Mouse (Mus musculus) neural tube, embryonic 14.5 days (tissue): Measurements from ENCODE around the gene Wt1. TPM values are rescaled to one million over a fixed set of nuclear protein-coding genes. Genes with fewer than 3 reads are reported as not detected.

ENCODE experiments used
- ATAC-seq: fragments of 200-750 bp; cut with Nextera tagmentation; 2 replicates; pipeline ENCODE4 v1.8.0; 2017; ENCODE audit warnings: low read depth, mild to moderate bottlenecking, moderate TSS enrichment, moderate library complexity
- H3K27ac ChIP-seq: fragments of 300-500 bp; sonication (generic); 2 replicates; pipeline ENCODE4 v1.5.1; 2014; ENCODE audit warnings: low read depth, mild to moderate bottlenecking, control low read depth, low read length, moderate library complexity, mixed read lengths
- H3K27me3 ChIP-seq: fragments of 300-500 bp; sonication (generic); 2 replicates; pipeline ENCODE4 v1.6.1; 2014; ENCODE audit warnings: low read length; ENCODE audit not compliant: control insufficient read depth, insufficient read depth
- H3K36me3 ChIP-seq: fragments of 300-500 bp; sonication (generic); 2 replicates; pipeline ENCODE4 v1.6.1; 2014; ENCODE audit warnings: low read length, mixed read lengths; ENCODE audit not compliant: control insufficient read depth, insufficient read depth
- H3K4me1 ChIP-seq: fragments of 300-500 bp; sonication (generic); 2 replicates; pipeline ENCODE4 v1.6.1; 2014; ENCODE audit warnings: low read length; ENCODE audit not compliant: control insufficient read depth, insufficient read depth
- H3K4me2 ChIP-seq: fragments of 300-500 bp; sonication (generic); 2 replicates; pipeline ENCODE4 v1.6.1; 2014; ENCODE audit warnings: mild to moderate bottlenecking, low read depth, low read length, control low read depth
- H3K4me3 ChIP-seq: fragments of 300-500 bp; sonication (generic); 2 replicates; pipeline ENCODE4 v1.5.1; 2014; ENCODE audit warnings: low read depth, low read length, control low read depth, mixed read lengths
- H3K9ac ChIP-seq: fragments of 300-500 bp; sonication (generic); replicated peaks from 2 replicates; pipeline ENCODE4 v1.6.1; 2014; ENCODE audit warnings: low read depth, mild to moderate bottlenecking, control low read depth, low read length, mixed read lengths
- H3K9me3 ChIP-seq: fragments of 300-500 bp; sonication (generic); 2 replicates; pipeline ENCODE4 v1.6.1; 2016; ENCODE audit warnings: low read length; ENCODE audit not compliant: control insufficient read depth
- WGBS: fragments of 180-500 bp; shearing (Covaris S2); extraction: QIAGEN DNeasy Blood & Tissue Kit; methylation state at CpG from one replicate; pipeline ENCODE4 v1.1.7; 2014; 5-methylcytosine and 5-hydroxymethylcytosine counted together
- polyA plus RNA-seq: library from polyadenylated mRNA; unstranded; fragments of >200 nt; fragmentation: Nextera tagmentation; extraction: Ambion mirVana; gene quantifications from 2 replicates; pipeline ENCODE4 v1.2.1, GENCODE M21; 2014

Gene Wt1
- polyA plus RNA-seq = 2.2 TPM in 2 replicates

- Histone ChIP-seq H3K36me3 (no peaks in the 10 kb centered on the region), H3K27ac (no peak within 1 kb of the TSS), H3K4me2 (0 out of 2 replicates have a peak within 1 kb of the TSS, but pooled peaks have one; percentile 5), H3K4me3 (no peak within 1 kb of the TSS; the same call in 1 of the 2 replicates), H3K27me3 (peaks cover 59% of the 10 kb centered on the region), H3K4me1 (no peaks in the 10 kb centered on the region), H3K9ac (no peak within 1 kb of the TSS), H3K9me3 (no peaks in the 10 kb centered on the region)
- peak; percentile 39; the same call in 1 of the 2 replicates for ATAC-seq
- under 1% methylated on average over 24 of the region's 25 CpGs for WGBS
Measured at GRCm38 (mm10) chr2:105126279-105126678, at the start of gene Wt1. Gene Wt1 (plus strand): TSS chr2:105126529.

GRCm38 (mm10) chr2:105077151-105077550 is 49.2 kb upstream of the Wt1 start:
- Histone ChIP-seq H3K9ac (no peak overlapping the region), H3K27me3 (no peaks in the 10 kb centered on the region), H3K4me1 (no peaks in the 10 kb centered on the region), H3K4me3 (no peak overlapping the region), H3K9me3 (no peaks in the 10 kb centered on the region), H3K36me3 (no peaks in the 10 kb centered on the region), H3K27ac (no peak overlapping the region), H3K4me2 (no peak overlapping the region)
- 76% methylated on average over 7 of the region's 7 CpGs for WGBS
- ATAC-seq = no peak

- Histone ChIP-seq H3K4me2 (no peak overlapping the region), H3K4me1 (no peaks in the 10 kb centered on the region), H3K36me3 (no peaks in the 10 kb centered on the region), H3K4me3 (no peak overlapping the region), H3K27ac (no peak overlapping the region), H3K27me3 (no peaks in the 10 kb centered on the region), H3K9me3 (no peaks in the 10 kb centered on the region), H3K9ac (no peak overlapping the region)
- 37% methylated on average over 9 of the region's 9 CpGs for WGBS
- ATAC-seq = no peak
Measured at GRCm38 (mm10) chr2:105082256-105082790, 44.0 kb upstream of the Wt1 start.

DNA sequence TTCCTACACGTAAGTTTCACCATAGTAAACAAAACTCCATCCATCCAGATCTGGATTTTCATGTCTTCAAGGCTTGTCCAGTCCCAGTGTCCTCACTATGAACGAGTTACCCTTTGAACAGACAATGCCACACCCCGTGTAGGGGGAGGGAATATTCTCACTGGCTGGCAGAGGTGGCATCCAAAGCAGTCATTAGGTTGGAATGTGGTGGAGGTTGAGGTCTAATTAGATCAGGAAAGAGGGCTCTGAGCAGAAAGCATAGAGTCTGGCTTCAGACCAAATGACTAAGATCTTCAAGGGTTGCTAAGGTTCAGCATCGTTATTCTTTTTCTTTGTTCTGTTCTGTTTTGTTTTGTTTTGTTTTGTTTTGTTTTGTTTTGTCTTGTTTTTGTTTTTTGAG is 42.3 kb upstream of the Wt1 start:
- H3K27ac ChIP-seq = no peak overlapping the region
- no peaks in the 10 kb centered on the region for H3K9me3 ChIP-seq
- WGBS = 84% methylated on average over 4 of the region's 4 CpGs
- no peak overlapping the region for H3K9ac ChIP-seq
- ATAC-seq = no peak
- no peaks in the 10 kb centered on the region for H3K27me3 ChIP-seq
- no peak overlapping the region for H3K4me3 ChIP-seq
- H3K4me1 ChIP-seq = peaks cover 7% of the 10 kb centered on the region; the same call in 1 of the 2 replicates
- no peaks in the 10 kb centered on the region for H3K36me3 ChIP-seq
- no peak overlapping the region for H3K4me2 ChIP-seq

DNA sequence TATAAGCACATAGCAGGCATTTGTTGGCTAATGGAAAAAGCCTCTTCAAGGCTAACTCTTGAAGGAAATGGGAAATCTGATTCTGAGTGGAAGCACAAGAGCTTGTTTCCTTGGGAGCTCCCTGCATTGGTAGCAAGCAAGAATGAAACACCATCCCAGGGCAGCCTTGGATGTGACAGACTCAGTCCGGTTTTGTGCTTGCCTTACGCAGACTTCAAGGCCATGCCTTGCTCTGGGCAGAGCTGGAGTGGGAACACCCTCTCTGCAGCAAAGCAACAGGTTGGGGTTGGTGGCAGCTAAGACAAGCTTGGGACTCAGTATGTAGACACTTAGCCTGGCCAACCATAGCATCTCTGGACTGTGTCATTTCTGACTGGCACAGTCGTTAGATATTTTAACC is 40.2 kb upstream of the Wt1 start:
- Histone ChIP-seq H3K9ac (no peak overlapping the region), H3K27ac (no peak overlapping the region), H3K4me3 (no peak overlapping the region), H3K4me1 (peaks cover 21% of the 10 kb centered on the region), H3K36me3 (no peaks in the 10 kb centered on the region), H3K27me3 (no peaks in the 10 kb centered on the region), H3K9me3 (no peaks in the 10 kb centered on the region), H3K4me2 (no peak overlapping the region)
- 98% methylated on average over 3 of the region's 3 CpGs for WGBS
- no peak for ATAC-seq

GRCm38 (mm10) chr2:105088005-105088404 is 38.3 kb upstream of the Wt1 start:
- Histone ChIP-seq H3K4me2 (no peak overlapping the region), H3K9ac (no peak overlapping the region), H3K36me3 (no peaks in the 10 kb centered on the region), H3K4me1 (peaks cover 21% of the 10 kb centered on the region), H3K27me3 (no peaks in the 10 kb centered on the region), H3K4me3 (no peak overlapping the region), H3K27ac (no peak overlapping the region), H3K9me3 (no peaks in the 10 kb centered on the region)
- 82% methylated on average over 3 of the region's 3 CpGs for WGBS
- ATAC-seq = no peak

GRCm38 (mm10) chr2:105089083-105089482 is 37.2 kb upstream of the Wt1 start:
- 23% methylated on average over 4 of the region's 4 CpGs for WGBS
- H3K27me3 ChIP-seq = no peaks in the 10 kb centered on the region
- ATAC-seq = peak; percentile 54; the same call in 1 of the 2 replicates
- no peak overlapping the region for H3K9ac ChIP-seq
- 0 out of 2 replicates have a peak overlapping the region, but pooled peaks have one; percentile 28 for H3K27ac ChIP-seq
- no peak overlapping the region for H3K4me3 ChIP-seq
- H3K9me3 ChIP-seq = no peaks in the 10 kb centered on the region
- peaks cover 21% of the 10 kb centered on the region for H3K4me1 ChIP-seq
- H3K36me3 ChIP-seq = no peaks in the 10 kb centered on the region
- no peak overlapping the region for H3K4me2 ChIP-seq

GRCm38 (mm10) chr2:105089581-105090508 is 36.5 kb upstream of the Wt1 start:
- no peak overlapping the region for H3K4me3 ChIP-seq
- no peaks in the 10 kb centered on the region for H3K9me3 ChIP-seq
- 0 out of 2 replicates have a peak overlapping the region, but pooled peaks have one; percentile 28 for H3K27ac ChIP-seq
- no peak overlapping the region for H3K4me2 ChIP-seq
- no peaks in the 10 kb centered on the region for H3K36me3 ChIP-seq
- WGBS = 19% methylated on average over 7 of the region's 7 CpGs
- H3K27me3 ChIP-seq = no peaks in the 10 kb centered on the region
- peaks cover 21% of the 10 kb centered on the region for H3K4me1 ChIP-seq
- H3K9ac ChIP-seq = no peak overlapping the region
- ATAC-seq = peak; percentile 75; the same call in 1 of the 2 replicates

DNA sequence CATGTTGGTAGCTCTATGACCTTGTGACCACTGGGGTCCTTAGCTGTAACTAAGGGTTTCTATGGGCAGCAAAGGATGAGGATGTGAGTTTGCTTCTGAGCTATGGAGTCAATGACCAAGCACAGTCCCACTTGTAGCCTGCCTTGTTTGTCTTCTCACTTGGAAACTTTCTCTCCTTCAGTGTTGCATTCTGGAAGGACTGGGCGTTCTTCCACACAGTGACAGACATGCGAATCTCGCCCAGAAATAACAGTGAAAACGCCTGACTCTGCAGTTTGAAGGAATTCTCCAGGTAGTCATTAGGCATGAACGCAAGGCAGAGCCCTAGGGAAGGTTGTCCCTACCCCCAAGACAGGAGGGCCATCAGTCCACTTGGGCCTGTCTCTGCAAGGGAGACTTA is 35.3 kb upstream of the Wt1 start:
- Histone ChIP-seq H3K27ac (no peak overlapping the region), H3K27me3 (no peaks in the 10 kb centered on the region), H3K36me3 (no peaks in the 10 kb centered on the region), H3K4me1 (peaks cover 21% of the 10 kb centered on the region), H3K4me3 (no peak overlapping the region), H3K4me2 (no peak overlapping the region), H3K9me3 (no peaks in the 10 kb centered on the region), H3K9ac (no peak overlapping the region)
- ATAC-seq = no peak
- WGBS = 84% methylated on average over 5 of the region's 5 CpGs
